Mouse (Mus musculus) erythroblast, embryonic 14.5 days (primary cell): ENCODE results near the gene Hist1h4k. TPM values are rescaled to one million over a fixed set of nuclear protein-coding genes. Genes with fewer than 3 reads are reported as not detected.

ENCODE experiments used
- H3K27me3 ChIP-seq: 2 replicates; pipeline ENCODE4 v1.6.1; 2012; ENCODE audit warnings: inconsistent platforms; ENCODE audit not compliant: control insufficient read depth
- H3K36me3 ChIP-seq: 2 replicates; pipeline ENCODE4 v1.6.1; 2012; ENCODE audit warnings: mild to moderate bottlenecking, inconsistent platforms; ENCODE audit not compliant: control insufficient read depth
- H3K4me1 ChIP-seq: 2 replicates; pipeline ENCODE4 v1.6.1; 2012; ENCODE audit warnings: inconsistent platforms; ENCODE audit not compliant: control insufficient read depth
- H3K4me3 ChIP-seq: replicated peaks from 2 replicates; pipeline ENCODE3; 2012; ENCODE audit warnings: moderate library complexity, mild to moderate bottlenecking, inconsistent platforms
- H3K9me3 ChIP-seq: 2 replicates; pipeline ENCODE4 v1.6.1; 2012; ENCODE audit warnings: low read length, inconsistent platforms, mixed read lengths; ENCODE audit not compliant: control insufficient read depth
- GATA1 ChIP-seq: IDR thresholded peaks from 2 replicates; pipeline ENCODE4 v1.6.1; 2012; ENCODE audit warnings: low read length, inconsistent platforms, mixed read lengths
- TAL1 ChIP-seq: IDR thresholded peaks from 3 replicates; pipeline ENCODE4 v1.6.1; 2012; ENCODE audit warnings: low read length, inconsistent platforms, mixed read lengths
- polyA plus RNA-seq: library from polyadenylated mRNA; stranded (reverse); fragments of >175 nt; gene quantifications from 2 replicates; pipeline ENCODE4 v1.2.3, GENCODE M21; 2012

Hist1h4k gene
- polyA plus RNA-seq, 1 experiment: 64.1 TPM

DNA sequence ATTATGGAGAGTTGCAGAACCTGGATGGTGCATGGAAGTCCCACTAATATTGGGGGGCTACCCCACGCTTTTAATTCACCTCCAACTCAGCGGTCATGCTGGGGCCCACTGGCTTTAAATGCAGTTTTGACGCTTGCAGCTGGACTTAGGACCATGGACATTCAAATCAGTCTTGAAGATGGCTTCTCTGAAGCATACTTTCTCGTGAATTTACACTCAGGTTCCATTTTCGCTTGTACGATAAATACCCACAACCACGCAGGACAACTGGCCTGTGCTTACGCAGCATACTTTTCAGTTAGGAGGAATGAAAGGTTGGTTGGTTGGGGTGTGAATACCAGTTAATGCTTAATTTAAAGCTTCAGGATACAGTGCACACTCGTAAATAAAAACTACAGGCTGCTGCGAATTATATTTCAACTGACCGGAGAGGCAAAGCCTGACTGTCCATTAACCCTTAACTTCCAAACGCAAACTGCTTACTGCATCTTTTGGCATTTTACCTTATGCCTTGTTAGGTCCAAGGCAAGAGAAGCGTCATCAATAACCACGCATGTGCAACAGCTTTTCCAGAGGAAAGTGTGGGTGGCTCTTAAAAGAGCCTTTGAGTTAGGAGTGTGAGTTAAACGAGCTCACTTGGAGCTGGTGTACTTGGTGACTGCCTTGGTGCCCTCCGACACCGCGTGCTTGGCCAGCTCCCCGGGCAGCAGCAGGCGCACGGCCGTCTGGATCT is 35.0 kb downstream of the Hist1h4k start:
- TF ChIP-seq GATA1 (no peak), TAL1 (no peak)
- H3K9me3 ChIP-seq: no peaks in the 10 kb centered on the region
- no peaks in the 10 kb centered on the region for H3K27me3 ChIP-seq
- H3K4me1 ChIP-seq: peaks cover 64% of the 10 kb centered on the region
- peak overlapping the region; percentile 78 for H3K4me3 ChIP-seq
- no peaks in the 10 kb centered on the region; the same call in 1 of the 2 replicates for H3K36me3 ChIP-seq

GRCm38 (mm10) chr13:21714725-21715124 is 35.6 kb downstream of the Hist1h4k start:
- no peaks in the 10 kb centered on the region; the same call in 1 of the 2 replicates for H3K36me3 ChIP-seq
- H3K4me1 ChIP-seq: peaks cover 63% of the 10 kb centered on the region
- no peak for TF ChIP-seq TAL1
- no peak for TF ChIP-seq GATA1
- H3K27me3 ChIP-seq: no peaks in the 10 kb centered on the region
- no peaks in the 10 kb centered on the region for H3K9me3 ChIP-seq
- H3K4me3 ChIP-seq: peak overlapping the region; percentile 78

- no peaks in the 10 kb centered on the region for H3K27me3 ChIP-seq
- TF ChIP-seq GATA1: no peak
- no peak for TF ChIP-seq TAL1
- H3K4me3 ChIP-seq: peak overlapping the region; percentile 86
- H3K9me3 ChIP-seq: no peaks in the 10 kb centered on the region
- no peaks in the 10 kb centered on the region for H3K36me3 ChIP-seq
- H3K4me1 ChIP-seq: peaks cover 39% of the 10 kb centered on the region
These were observed 38.6 kb downstream of the Hist1h4k start for GRCm38 (mm10) chr13:21711698-21712097.

DNA sequence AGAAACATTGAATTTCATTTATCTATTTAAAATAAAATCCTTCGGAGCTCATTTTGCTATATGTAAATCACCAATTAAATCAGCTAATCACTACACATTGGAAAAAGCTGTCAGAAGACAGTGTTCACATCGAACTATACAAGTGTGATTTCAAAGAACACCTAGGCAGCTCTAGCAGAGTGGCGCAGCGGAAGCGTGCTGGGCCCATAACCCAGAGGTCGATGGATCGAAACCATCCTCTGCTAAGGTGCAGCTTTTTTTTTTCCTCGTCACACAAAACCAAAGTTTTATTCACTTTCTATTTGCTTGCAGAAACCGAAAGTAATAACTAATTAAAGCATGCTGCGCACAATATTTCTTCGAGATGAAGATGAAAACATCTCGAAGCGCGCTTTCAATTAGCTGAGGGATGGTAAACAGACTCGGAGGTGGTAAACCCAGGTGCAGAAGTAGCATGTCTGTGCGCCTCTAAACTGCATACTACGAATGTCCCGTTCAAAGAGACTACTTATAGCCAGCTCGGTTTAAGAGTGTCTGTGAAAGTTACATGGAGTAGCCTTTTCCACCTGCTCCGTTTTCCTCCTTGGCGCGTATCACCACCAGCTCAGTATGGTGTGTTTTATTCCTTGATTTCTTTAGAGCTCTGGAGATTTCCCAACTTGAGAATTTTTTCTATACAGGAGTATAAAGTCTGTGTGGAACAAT is 39.3 kb downstream of the Hist1h4k start:
- peaks cover 38% of the 10 kb centered on the region for H3K4me1 ChIP-seq
- no peaks in the 10 kb centered on the region for H3K36me3 ChIP-seq
- peak overlapping the region; percentile 86 for H3K4me3 ChIP-seq
- no peaks in the 10 kb centered on the region for H3K27me3 ChIP-seq
- no peak for TF ChIP-seq TAL1
- no peak for TF ChIP-seq GATA1
- no peaks in the 10 kb centered on the region for H3K9me3 ChIP-seq

- Histone ChIP-seq H3K4me3 (peak overlapping the region; percentile 86), H3K4me1 (peaks cover 33% of the 10 kb centered on the region), H3K9me3 (no peaks in the 10 kb centered on the region), H3K27me3 (peaks cover 2% of the 10 kb centered on the region), H3K36me3 (no peaks in the 10 kb centered on the region)
- TF ChIP-seq GATA1 (no peak), TAL1 (no peak)
These were observed 40.1 kb downstream of the Hist1h4k start for GRCm38 (mm10) chr13:21710031-21710711.

GRCm38 (mm10) chr13:21706669-21707068 is 43.6 kb downstream of the Hist1h4k start:
- TF ChIP-seq TAL1 (no peak), GATA1 (no peak)
- Histone ChIP-seq H3K4me3 (no peak overlapping the region), H3K36me3 (no peaks in the 10 kb centered on the region), H3K4me1 (peaks cover 15% of the 10 kb centered on the region), H3K27me3 (peaks cover 6% of the 10 kb centered on the region), H3K9me3 (no peaks in the 10 kb centered on the region)

Other genes starting within 250 kb of the Hist1h4k start
- 3.7 and 5.8 TPM in 2 replicates for gene Gm11273, start 249.1 kb downstream of the Hist1h4k start, polyA plus RNA-seq
- 0.01 and 0.14 TPM in 2 replicates for gene Zkscan8, start 219.4 kb downstream of the Hist1h4k start, polyA plus RNA-seq
- not detected in 2 replicates for gene Olfr1366, start 207.7 kb downstream of the Hist1h4k start, polyA plus RNA-seq
- gene Olfr1535, start 190.6 kb downstream of the Hist1h4k start, polyA plus RNA-seq: not detected in 2 replicates
- gene Olfr1364, start 168.7 kb downstream of the Hist1h4k start, polyA plus RNA-seq: not detected in 2 replicates
- gene Olfr1362, start 136.5 kb downstream of the Hist1h4k start, polyA plus RNA-seq: not detected in 2 replicates
- 0.04 TPM in 1 of 2 replicates, not detected in the other for gene Olfr11, start 108.0 kb downstream of the Hist1h4k start, polyA plus RNA-seq
- not detected in 2 replicates for gene Olfr1361, start 87.1 kb downstream of the Hist1h4k start, polyA plus RNA-seq
- not detected in 2 replicates for gene Olfr1360, start 73.1 kb downstream of the Hist1h4k start, polyA plus RNA-seq
- gene Olfr1359, start 52.4 kb downstream of the Hist1h4k start, polyA plus RNA-seq: not detected in 2 replicates
- 2.0 and 7.9 TPM in 2 replicates for gene Hist1h2bl, start 34.4 kb downstream of the Hist1h4k start, polyA plus RNA-seq
- 28.0 and 37.9 TPM in 2 replicates for gene Hist1h2ai, start 34.1 kb downstream of the Hist1h4k start, polyA plus RNA-seq
- gene Hist1h3h, start 32.8 kb downstream of the Hist1h4k start, polyA plus RNA-seq: 27.8 and 67.4 TPM in 2 replicates
- 1.8 and 3.9 TPM in 2 replicates for gene Hist1h2bm, start 28.5 kb downstream of the Hist1h4k start, polyA plus RNA-seq
- 1.3 and 2.7 TPM in 2 replicates for gene Hist1h4j, start 15.4 kb downstream of the Hist1h4k start, polyA plus RNA-seq
- gene Hist1h2ak, start 3.3 kb upstream of the Hist1h4k start, polyA plus RNA-seq: 57.8 and 123 TPM in 2 replicates
- 2.7 and 5.2 TPM in 2 replicates for gene Hist1h2bn, start 3.6 kb upstream of the Hist1h4k start, polyA plus RNA-seq
- gene Hist1h1b, start 30.1 kb upstream of the Hist1h4k start, polyA plus RNA-seq: 2.6 and 5.0 TPM in 2 replicates
- 16.8 and 41.5 TPM in 2 replicates for gene Hist1h3i, start 32.9 kb upstream of the Hist1h4k start, polyA plus RNA-seq
- gene Hist1h2an, start 36.7 kb upstream of the Hist1h4k start, polyA plus RNA-seq: 15.8 and 41.3 TPM in 2 replicates
- 2.2 and 5.1 TPM in 2 replicates for gene Hist1h2bp, start 37.0 kb upstream of the Hist1h4k start, polyA plus RNA-seq
- 12.6 and 20.2 TPM in 2 replicates for gene Hist1h2bq, start 59.7 kb upstream of the Hist1h4k start, polyA plus RNA-seq
- 4,119 and 4,310 TPM in 2 replicates for gene Hist1h2ao, start 60.0 kb upstream of the Hist1h4k start, polyA plus RNA-seq
- gene Hist1h4m, start 61.2 kb upstream of the Hist1h4k start, polyA plus RNA-seq: 26.4 and 43.3 TPM in 2 replicates
- gene Hist1h4n, start 81.7 kb upstream of the Hist1h4k start, polyA plus RNA-seq: 0.78 and 5.7 TPM in 2 replicates
- 9,149 and 11,620 TPM in 2 replicates for gene Hist1h2ap, start 83.0 kb upstream of the Hist1h4k start, polyA plus RNA-seq
- gene Hist1h2br, start 83.2 kb upstream of the Hist1h4k start, polyA plus RNA-seq: 12.4 and 21.9 TPM in 2 replicates
- gene Zfp184, start 194.6 kb upstream of the Hist1h4k start, polyA plus RNA-seq: not detected in 2 replicates
- gene Pom121l2, start 230.7 kb upstream of the Hist1h4k start, polyA plus RNA-seq: not detected in 2 replicates